Mouse (Mus musculus) natural killer cell, adult 2 months (primary cell): ENCODE results near the gene Dguok.

Source experiments
- DNase-seq, 2 experiments: peaks; one replicate each; pipeline ENCODE4 v3.0.0; 2022; ENCODE audit warnings: low spot score in 2 of 2

Dguok gene

GRCm38 (mm10) chr6:83455328-83456130 is 51.2 kb downstream of the Dguok start:
- peak in 1 of 2 experiments; percentile 47 for DNase-seq

GRCm38 (mm10) chr6:83453706-83454105 is 53.1 kb downstream of the Dguok start:
- DNase-seq: no peak

GRCm38 (mm10) chr6:83450451-83451303 is 56.1 kb downstream of the Dguok start:
- no peak for DNase-seq

- DNase-seq: no peak
Observed at GRCm38 (mm10) chr6:83449440-83449839, 57.3 kb downstream of the Dguok start.

- DNase-seq: peak in 1 of 2 experiments; percentile 25
Observed at GRCm38 (mm10) chr6:83448911-83449310, 57.9 kb downstream of the Dguok start.

- no peak for DNase-seq
Observed at GRCm38 (mm10) chr6:83447031-83447430, 59.7 kb downstream of the Dguok start.

- no peak for DNase-seq
Observed at GRCm38 (mm10) chr6:83445796-83446195, 61.0 kb downstream of the Dguok start.

- DNase-seq: no peak
Observed at GRCm38 (mm10) chr6:83443441-83444340, 63.1 kb downstream of the Dguok start.

GRCm38 (mm10) chr6:83442639-83443038 is 64.1 kb downstream of the Dguok start:
- DNase-seq: no peak

GRCm38 (mm10) chr6:83441259-83442061 is 65.3 kb downstream of the Dguok start:
- DNase-seq: peak; percentile 55 to 57

GRCm38 (mm10) chr6:83440510-83441258 is 66.1 kb downstream of the Dguok start:
- no peak for DNase-seq

GRCm38 (mm10) chr6:83440197-83440509 is 66.6 kb downstream of the Dguok start:
- no peak for DNase-seq

- DNase-seq: no peak
Observed at GRCm38 (mm10) chr6:83439781-83440180, 67.0 kb downstream of the Dguok start.

- no peak for DNase-seq
Observed at GRCm38 (mm10) chr6:83439119-83439767, 67.5 kb downstream of the Dguok start.

- no peak for DNase-seq
Observed at GRCm38 (mm10) chr6:83438584-83438983, 68.2 kb downstream of the Dguok start.

GRCm38 (mm10) chr6:83437802-83438201 is 69.0 kb downstream of the Dguok start:
- no peak for DNase-seq

- DNase-seq: no peak
Observed at GRCm38 (mm10) chr6:83437225-83437624, 69.5 kb downstream of the Dguok start.

- DNase-seq: no peak
Observed at GRCm38 (mm10) chr6:83436547-83436946, 70.2 kb downstream of the Dguok start.

GRCm38 (mm10) chr6:83435174-83435573 is 71.6 kb downstream of the Dguok start:
- DNase-seq: no peak

GRCm38 (mm10) chr6:83433546-83433945 is 73.2 kb downstream of the Dguok start:
- no peak for DNase-seq
